Mouse (Mus musculus) CD8-positive naive resting alpha-beta T cell, adult 57 days (primary cell): ENCODE measurements around the gene G530012D18Rik. TPM values are rescaled to one million over a fixed set of nuclear protein-coding genes. Genes with fewer than 3 reads are reported as not detected.

Experiments used
- total RNA-seq: library from RNA; stranded (reverse); gene quantifications from one replicate; pipeline ENCODE4 v1.2.4, GENCODE M21; 2023

G530012D18Rik gene
- total RNA-seq = not detected

GRCm38 (mm10) chr1:85575376-85575775, at the start of gene G530012D18Rik:
TSS of gene G530012D18Rik (plus strand) at chr1:85575676.

GRCm38 (mm10) chr1:85598271-85599012, 23.0 kb downstream of the G530012D18Rik start, which contains the start of gene Sp110:
TSS of gene Sp110 (minus strand) at chr1:85598817.

GRCm38 (mm10) chr1:85600078-85600477, 24.6 kb downstream of the G530012D18Rik start, which contains the start of gene Sp140:
TSS of gene Sp140 (plus strand) at chr1:85600378.

Other genes starting within 250 kb of the G530012D18Rik start
- 145 TPM for gene Sp110, start 23.1 kb downstream of the G530012D18Rik start, total RNA-seq
- 52.8 TPM for gene Sp140, start 24.7 kb downstream of the G530012D18Rik start, total RNA-seq
- 633 TPM for gene Sp100, start 74.3 kb downstream of the G530012D18Rik start, total RNA-seq
- 27.8 TPM for gene A630001G21Rik, start 203.0 kb downstream of the G530012D18Rik start, total RNA-seq
- gene Cab39, start 217.8 kb downstream of the G530012D18Rik start, total RNA-seq = 126 TPM